Mouse (Mus musculus) neutrophil, adult 5-6 weeks (primary cell): Measurements from ENCODE around the gene Tm7sf2. TPM values are rescaled to one million over a fixed set of nuclear protein-coding genes. Genes with fewer than 3 reads are reported as not detected.

Source experiments
- ATAC-seq: fragments of 151-379, 151-347 bp; 2 replicates; pipeline ENCODE4 v1.8.0; 2017; ENCODE audit warnings: mild to moderate bottlenecking, moderate TSS enrichment; ENCODE audit not compliant: insufficient number of reproducible peaks, poor library complexity, low FRiP score, severe bottlenecking; ENCODE audit errors: extremely low read depth
- total RNA-seq: library from RNA; stranded (forward); fragments of 200-1000 nt; gene quantifications from 2 replicates; pipeline ENCODE4 v1.2.3, GENCODE M21; 2017

Tm7sf2 gene
- total RNA-seq, 1 experiment from 2014 or later, result 8.1 TPM

- no peak for ATAC-seq
Observed at GRCm38 (mm10) chr19:6071261-6071660, 3.1 kb upstream of the Tm7sf2 start.

GRCm38 (mm10) chr19:6070571-6071250 lies 2.5 kb upstream of the Tm7sf2 start:
- ATAC-seq, result no peak

- ATAC-seq, result no peak
Observed at GRCm38 (mm10) chr19:6069851-6070250, 1.7 kb upstream of the Tm7sf2 start.

GRCm38 (mm10) chr19:6068951-6069350 lies 778 bp upstream of the Tm7sf2 start:
- ATAC-seq, result no peak

GRCm38 (mm10) chr19:6067011-6067723 lies 1.0 kb downstream of the Tm7sf2 start:
- ATAC-seq, result peak; percentile 76

- ATAC-seq, result no peak
Observed at GRCm38 (mm10) chr19:6066571-6066970, 1.6 kb downstream of the Tm7sf2 start.

- no peak for ATAC-seq
Observed at GRCm38 (mm10) chr19:6063081-6063480, 5.1 kb downstream of the Tm7sf2 start.

- ATAC-seq, result no peak
Observed at GRCm38 (mm10) chr19:6062418-6062817, 5.8 kb downstream of the Tm7sf2 start.

GRCm38 (mm10) chr19:6061641-6062302 lies 6.4 kb downstream of the Tm7sf2 start:
- peak; percentile 11; the same call in 1 of the 2 replicates for ATAC-seq

GRCm38 (mm10) chr19:6061021-6061533 lies 7.1 kb downstream of the Tm7sf2 start, which contains the start of gene Znhit2:
Znhit2 (plus strand) TSS chr19:6061192.
- peak; percentile 72 for ATAC-seq

- ATAC-seq, result no peak
Observed at GRCm38 (mm10) chr19:6058966-6059365, 9.2 kb downstream of the Tm7sf2 start.

- no peak for ATAC-seq
Observed at GRCm38 (mm10) chr19:6058513-6058912, 9.7 kb downstream of the Tm7sf2 start.

GRCm38 (mm10) chr19:6057313-6058096 lies 10.7 kb downstream of the Tm7sf2 start, which contains the start of the genes Mrpl49 and Fau:
Mrpl49 (minus strand) TSS chr19:6057785.
Fau (plus strand) TSS chr19:6057844.
- ATAC-seq, result peak; percentile 76

GRCm38 (mm10) chr19:6056696-6057095 lies 11.5 kb downstream of the Tm7sf2 start:
- ATAC-seq, result no peak

- no peak for ATAC-seq
Observed at GRCm38 (mm10) chr19:6054296-6054695, 13.9 kb downstream of the Tm7sf2 start.

GRCm38 (mm10) chr19:6052516-6052915 lies 15.7 kb downstream of the Tm7sf2 start:
- ATAC-seq, result no peak

- peak; percentile 39 for ATAC-seq
Observed at GRCm38 (mm10) chr19:6048681-6049410, 19.3 kb downstream of the Tm7sf2 start.

- ATAC-seq, result no peak
Observed at GRCm38 (mm10) chr19:6047899-6048166, 20.3 kb downstream of the Tm7sf2 start.
